Mouse (Mus musculus): ENCODE measurements at regions not wholly inside any gene's neighbourhood (a gene's known extent, or its start where the extent isn't known, plus 50 kb on each side); places are given as distances from the start of the nearest gene placed in this dataset.
"Not testable (repeated sequence)": the region's sequence is repeated elsewhere in the genome, so short reads cannot be mapped to it uniquely, and the experiment has no call there.

- TF ChIP-seq POLR2A (IDR thresholded peaks at IDR 0.05; ENCODE audit: insufficient read depth, low read length); CTCF (IDR thresholded peaks at IDR 0.05; ENCODE audit: low read depth, low read length): not testable (repeated sequence)
Observed at GRCm38 (mm10) chrX:50604995-50605394, 176.7 kb upstream of the Olfr1324 start.
